Mouse (Mus musculus): ENCODE measurements at regions not wholly inside any gene's neighbourhood (a gene's known extent, or its start where the extent isn't known, plus 50 kb on each side); places are given as distances from the start of the nearest gene placed in this dataset.

DNA sequence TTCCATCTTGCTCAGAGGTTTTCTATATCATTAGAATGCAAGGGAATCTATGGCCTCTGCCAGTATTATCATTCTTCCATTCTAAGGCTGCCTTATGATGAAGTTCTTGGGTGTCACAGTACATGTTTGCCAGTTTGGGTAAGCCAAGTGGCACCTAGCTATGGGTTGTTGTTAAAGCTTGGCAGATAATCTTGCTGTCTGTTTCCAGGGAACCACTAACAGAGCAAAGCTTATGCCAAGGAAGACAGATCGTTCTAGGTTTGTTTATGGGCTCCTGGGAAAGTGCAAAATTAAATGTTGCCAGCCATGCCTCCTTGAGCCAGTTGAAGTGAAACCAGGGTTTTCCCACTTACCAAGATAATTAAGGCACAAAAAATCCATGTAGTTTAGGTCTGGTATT, 292.9 kb upstream of the Cobl start:
- ATAC-seq (ENCODE audit: low TSS enrichment), result peak; percentile 52; the same call in 1 of the 2 replicates

DNA sequence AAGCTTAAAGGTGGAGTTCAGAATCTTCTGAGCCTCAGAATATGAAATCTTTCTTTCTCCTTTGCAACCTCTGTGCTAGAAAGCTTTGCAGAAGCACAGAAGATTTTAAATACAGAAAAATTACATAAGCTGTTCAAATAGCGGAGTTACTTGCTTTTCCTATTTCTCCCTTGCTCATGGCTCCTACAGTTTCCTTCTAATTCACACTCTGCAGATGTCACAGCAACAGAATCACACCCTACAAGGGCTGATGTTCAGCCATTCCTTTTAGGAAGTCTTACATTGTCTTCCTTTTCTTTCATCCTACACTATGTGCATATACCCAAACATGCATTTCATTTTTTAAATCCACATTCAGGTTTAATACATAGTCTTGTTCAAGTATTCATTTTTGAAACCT, 285.3 kb upstream of the Cobl start:
- ATAC-seq (ENCODE audit: low TSS enrichment), result peak; percentile 96

- peak; percentile 100 for ATAC-seq (ENCODE audit: low TSS enrichment)
Observed at GRCm38 (mm10) chr11:12749245-12749644, 284.5 kb upstream of the Cobl start.

GRCm38 (mm10) chr11:12742159-12742523, 277.4 kb upstream of the Cobl start:
- peak; percentile 94 for ATAC-seq (ENCODE audit: low TSS enrichment)

- no peak; the same call in 1 of the 2 replicates for ATAC-seq (ENCODE audit: low TSS enrichment)
Observed at GRCm38 (mm10) chr11:12741418-12742158, 276.8 kb upstream of the Cobl start.

- no peak for ATAC-seq (ENCODE audit: low TSS enrichment)
Observed at GRCm38 (mm10) chr11:12734274-12734673, 269.5 kb upstream of the Cobl start.

- no peak for ATAC-seq (ENCODE audit: low TSS enrichment)
Observed at GRCm38 (mm10) chr11:12727293-12727692, 262.5 kb upstream of the Cobl start.

DNA sequence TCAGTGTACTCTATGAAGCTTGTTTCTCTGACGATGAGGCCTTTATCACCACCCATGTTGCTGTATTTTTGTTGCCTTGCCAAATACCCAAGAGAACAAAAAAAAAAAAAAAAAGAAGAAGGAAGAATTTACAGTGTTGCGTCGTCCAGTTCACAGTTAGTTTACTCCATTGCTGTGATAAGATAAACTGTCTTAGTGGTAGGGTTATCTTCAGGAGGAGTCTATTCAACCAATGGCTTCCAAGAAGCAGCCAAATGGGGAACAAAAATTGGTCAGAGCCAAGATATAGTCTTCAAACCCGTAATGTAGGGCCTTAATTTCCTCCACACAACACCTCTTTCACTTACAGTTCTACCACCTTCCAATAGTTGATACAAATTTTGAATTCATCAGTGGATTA, 261.7 kb upstream of the Cobl start:
- no peak for ATAC-seq (ENCODE audit: low TSS enrichment)

GRCm38 (mm10) chr11:12722320-12722719, 257.6 kb upstream of the Cobl start:
- ATAC-seq (ENCODE audit: low TSS enrichment), result no peak

GRCm38 (mm10) chr11:12720169-12720568, 255.4 kb upstream of the Cobl start:
- no peak for ATAC-seq (ENCODE audit: low TSS enrichment)

GRCm38 (mm10) chr11:12696321-12696720, 231.6 kb upstream of the Cobl start:
- no peak for ATAC-seq (ENCODE audit: low TSS enrichment)

DNA sequence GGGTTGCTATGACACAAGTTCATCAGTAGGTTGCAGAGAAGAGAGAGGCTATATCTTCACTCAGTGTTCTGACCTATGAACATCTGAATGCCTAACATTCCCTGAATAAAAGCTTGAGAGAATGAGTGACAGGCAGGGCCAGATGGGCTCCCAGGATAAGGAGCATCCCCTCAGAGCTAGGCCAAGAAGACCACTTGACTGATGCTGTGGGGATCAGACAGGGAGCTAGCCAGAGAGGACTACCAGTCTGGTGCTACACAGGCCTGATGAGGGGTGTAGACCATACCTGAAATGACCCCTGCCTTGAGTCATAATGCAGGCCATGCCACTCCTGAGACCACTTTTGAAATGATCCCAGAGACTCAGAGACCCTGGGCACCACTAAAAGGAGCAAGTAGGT, 228.1 kb upstream of the Cobl start:
- no peak for ATAC-seq (ENCODE audit: low TSS enrichment)

DNA sequence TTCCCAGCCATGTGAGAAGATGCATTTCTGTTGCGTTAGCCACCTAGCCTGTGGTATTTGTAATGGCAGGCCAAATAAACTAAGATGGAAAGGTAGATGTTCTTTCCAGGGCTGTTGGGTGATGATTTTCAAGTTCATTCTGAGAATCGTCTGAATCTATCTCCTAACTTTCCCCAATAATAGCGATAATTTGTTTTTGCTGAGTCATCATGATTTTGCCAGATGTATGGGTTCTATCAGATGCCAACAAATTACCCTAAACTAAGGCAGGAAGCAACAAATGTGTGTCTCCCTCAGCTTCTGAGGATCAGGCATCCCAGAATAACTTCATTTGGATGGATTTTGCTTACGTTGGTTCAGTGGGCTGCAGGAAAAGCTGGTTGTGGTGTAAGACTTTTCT, 222.0 kb upstream of the Cobl start:
- ATAC-seq (ENCODE audit: low TSS enrichment), result no peak

DNA sequence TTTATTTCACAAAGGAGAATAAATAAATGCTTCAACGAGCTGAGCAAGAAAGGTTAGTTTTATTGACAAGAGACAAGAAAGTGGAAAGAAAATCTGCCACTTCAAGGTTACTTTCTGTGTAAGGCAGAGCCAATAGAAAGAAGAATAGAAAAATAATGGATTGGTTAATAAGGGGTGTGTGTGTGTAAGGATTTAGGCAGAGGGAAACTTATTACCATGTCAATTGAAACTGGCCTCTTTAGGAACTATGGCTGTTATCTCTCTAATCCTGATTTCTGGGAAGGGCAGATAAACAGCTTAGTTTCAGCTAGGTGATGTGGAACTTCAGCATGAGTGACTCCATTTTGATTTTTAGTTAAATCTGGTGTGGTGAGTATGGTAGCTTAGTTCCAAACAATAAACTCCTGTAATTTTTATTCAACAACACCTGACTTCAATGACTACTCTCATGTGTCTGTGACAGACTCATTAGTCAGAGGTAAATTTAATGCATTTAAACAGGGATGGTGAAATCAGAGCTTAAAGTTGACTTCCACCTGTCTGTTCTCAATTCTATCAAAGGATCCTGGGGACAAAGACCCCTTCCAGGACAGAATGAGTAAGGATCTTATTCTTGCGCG, 197.2 kb upstream of the Cobl start:
- no peak for ATAC-seq (ENCODE audit: low TSS enrichment)

DNA sequence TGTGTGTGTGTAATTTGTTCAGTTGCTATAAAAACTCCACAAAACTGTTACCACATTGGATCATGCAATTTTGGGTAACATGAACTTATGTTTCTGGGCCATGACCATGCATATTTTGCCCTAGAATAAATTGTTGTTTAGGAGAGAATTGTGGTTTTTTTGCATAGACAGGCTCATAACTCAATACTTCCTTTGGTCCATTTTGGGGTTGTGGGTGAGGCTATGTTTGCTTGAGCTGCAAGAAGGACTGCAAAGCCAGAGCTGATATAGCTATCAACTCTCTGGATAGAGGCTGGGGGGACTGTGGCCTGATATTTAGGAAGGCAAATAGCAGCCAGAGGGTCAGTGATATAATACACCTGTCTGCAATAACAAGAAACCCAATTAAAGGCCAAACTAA, 194.1 kb upstream of the Cobl start:
- ATAC-seq (ENCODE audit: low TSS enrichment), result no peak

GRCm38 (mm10) chr11:12656450-12656849, 191.7 kb upstream of the Cobl start:
- ATAC-seq (ENCODE audit: low TSS enrichment), result no peak
